8 mouse cellular contexts compared by ENCODE assay signal in the genomic region with DNA sequence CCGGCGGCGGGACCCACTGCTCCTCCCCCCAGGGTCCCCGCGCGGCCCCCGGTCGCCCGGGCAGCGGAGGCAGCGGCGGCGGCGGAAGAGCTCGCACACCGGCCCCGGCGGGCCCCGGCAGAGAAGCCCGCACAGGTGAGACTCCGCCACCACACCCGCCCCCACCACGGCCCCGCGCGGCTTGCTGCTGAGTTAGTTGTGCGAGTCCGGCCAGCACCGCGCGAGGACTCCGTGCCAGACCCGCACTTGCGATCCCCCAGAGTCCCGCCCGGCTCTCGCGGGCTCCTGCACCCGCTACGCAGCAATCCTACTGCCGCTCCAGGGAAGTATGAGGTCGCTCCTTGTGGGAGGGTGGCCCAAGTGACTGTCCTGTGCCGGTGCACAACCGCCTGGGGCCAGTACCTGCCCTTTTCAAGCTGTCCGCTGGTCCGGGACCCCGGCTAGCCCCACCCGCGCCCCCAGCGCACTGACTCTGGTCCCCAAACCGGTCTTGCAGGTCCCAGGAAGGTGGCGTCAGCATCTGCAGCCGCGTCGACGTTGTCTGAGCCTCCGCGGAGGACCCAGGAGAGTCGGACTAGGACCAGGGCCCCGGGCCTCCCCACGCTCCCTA. TPM values are rescaled to one million over a fixed set of nuclear protein-coding genes. Genes with fewer than 3 reads are reported as not detected.
DNase-seq lines count a peak whose midpoint lies in the region; ATAC-seq and TF ChIP-seq lines count a peak whose summit lies in the region.

No protein-coding gene starts in this region.

- intact Hi-C loops in heart, adult 2 months (cut with DNase I): no loop called here
- intact Hi-C loops in heart, postnatal 36 days (cut with DNase I): no loop called here

- no peaks in the 10 kb centered on the region for H3K27me3 ChIP-seq in heart, adult 2 months (ENCODE audit: control insufficient read depth, insufficient read depth, low read length)
- H3K27me3 ChIP-seq in forebrain, embryonic 14.5 days (replicated peaks; ENCODE audit: control insufficient read depth, insufficient read depth, low read length): peaks cover 4% of the 10 kb centered on the region; the same call in 1 of the 2 replicates
- no peaks in the 10 kb centered on the region for H3K27me3 ChIP-seq in lung, embryonic 15.5 days

- H3K9ac ChIP-seq in heart, adult 2 months (ENCODE audit: low read depth, low read length): peak overlapping the region; percentile 86
- H3K9ac ChIP-seq in forebrain, embryonic 14.5 days (ENCODE audit: low read length): peak overlapping the region; percentile 78
- H3K9ac ChIP-seq in lung, embryonic 15.5 days: peak overlapping the region; percentile 58

- no peaks in the 10 kb centered on the region for H3K79me2 ChIP-seq in heart, adult 2 months (replicated peaks; ENCODE audit: control insufficient read depth, insufficient read depth, low read length)

- peak; percentile 81 for ATAC-seq in forebrain, embryonic 14.5 days
- peak; percentile 48; the same call in 1 of the 2 replicates for ATAC-seq in lung, embryonic 15.5 days (ENCODE audit: borderline replicate concordance, extremely low read depth, low FRiP score, low TSS enrichment)

- H3K4me1 ChIP-seq in heart, adult 2 months (ENCODE audit: control insufficient read depth, insufficient read depth, low read length): no peaks in the 10 kb centered on the region
- H3K4me1 ChIP-seq in forebrain, embryonic 14.5 days (ENCODE audit: control insufficient read depth, insufficient read depth, low read length): peaks cover 7% of the 10 kb centered on the region; the same call in 1 of the 2 replicates
- H3K4me1 ChIP-seq in lung, embryonic 15.5 days: peaks cover 31% of the 10 kb centered on the region

- peak overlapping the region; percentile 62 for H3K4me3 ChIP-seq in heart, adult 2 months
- H3K4me3 ChIP-seq in forebrain, embryonic 14.5 days (ENCODE audit: low read depth, low read length): peak overlapping the region; percentile 75
- peak overlapping the region; percentile 66 for H3K4me3 ChIP-seq in lung, embryonic 15.5 days

- DNase-seq in heart, adult 2 months: peak; percentile 28 to 59
- no peak for DNase-seq in heart, postnatal 36 days
- peak; percentile 50 for DNase-seq in brain, adult 2 months (ENCODE audit: low read depth, low spot score)
- peak; percentile 44 for DNase-seq in forebrain, embryonic 14.5 days (ENCODE audit: low spot score)
- peak; percentile 61 to 62 for DNase-seq in kidney, adult 8-10 months
- DNase-seq in retina, postnatal 1 day: peak; percentile 55
- peak; percentile 50 for DNase-seq in yolk sac, embryonic 10.5 days (ENCODE audit: low spot score)

- H3K36me3 ChIP-seq in heart, adult 2 months (ENCODE audit: control insufficient read depth, insufficient read depth, low read length): no peaks in the 10 kb centered on the region
- H3K36me3 ChIP-seq in forebrain, embryonic 14.5 days (ENCODE audit: control insufficient read depth, insufficient read depth, low read length): no peaks in the 10 kb centered on the region
- 0 out of 2 replicates have a peak, but pooled peaks cover 3% of the 10 kb centered on the region for H3K36me3 ChIP-seq in lung, embryonic 15.5 days

- TF ChIP-seq CTCF in heart, adult 2 months (IDR thresholded peaks at IDR 0.05): no peak

- no peaks in the 10 kb centered on the region for H3K9me3 ChIP-seq in forebrain, embryonic 14.5 days (replicated peaks; ENCODE audit: control insufficient read depth, low read length)
- no peaks in the 10 kb centered on the region for H3K9me3 ChIP-seq in lung, embryonic 15.5 days

- no peak for TF ChIP-seq EP300 in heart, adult 2 months (IDR thresholded peaks at IDR 0.05; ENCODE audit: insufficient read depth, low read depth, low read length)

- H3K4me2 ChIP-seq in forebrain, embryonic 14.5 days (ENCODE audit: low read length): peak overlapping the region; percentile 98
- H3K4me2 ChIP-seq in lung, embryonic 15.5 days: peak overlapping the region; percentile 96

- 9% methylated on average over 59 of the region's 61 CpGs for WGBS in heart, adult 2 months
- 2% methylated on average over 34 of the region's 61 CpGs for WGBS in forebrain, embryonic 14.5 days
- WGBS in lung, embryonic 15.5 days: 2% methylated on average over 39 of the region's 61 CpGs

- no peak for TF ChIP-seq POLR2A in heart, adult 2 months (IDR thresholded peaks at IDR 0.05; ENCODE audit: insufficient read depth, low read depth, low read length)

- peak overlapping the region; percentile 34; the same call in 1 of the 2 replicates for H3K27ac ChIP-seq in heart, adult 2 months
- H3K27ac ChIP-seq in forebrain, embryonic 14.5 days (ENCODE audit: low read depth, low read length): no peak overlapping the region
- peak overlapping the region; percentile 86 for H3K27ac ChIP-seq in lung, embryonic 15.5 days

RNA-seq across cellular contexts. Expression of gene Stard10, which starts 4.4 kb away (rescaled TPM):
- 10 to 100 TPM; 53.1 to 62.2 TPM for total RNA-seq in heart, adult 2 months (2021)
- polyA plus RNA-seq in heart, adult 2 months (2012; rRNA removed): 113 and 141 TPM in 2 replicates
- total RNA-seq in heart, postnatal 36 days (2021): 10 to 100 TPM; 48.3 to 61.3 TPM
- 8.0 and 8.1 TPM in 2 replicates for polyA plus RNA-seq in forebrain, embryonic 14.5 days (2014; fragmentation: Nextera tagmentation; extraction: Ambion mirVana)
- 41.2 and 45.9 TPM in 2 replicates for polyA plus RNA-seq in lung, embryonic 15.5 days (2015; fragmentation: Nextera tagmentation; extraction: Ambion mirVana)

RNA-seq across cellular contexts. Expression of gene Atg16l2, which starts 19.3 kb away (rescaled TPM):
- total RNA-seq in heart, adult 2 months (2021): 1 to 10 TPM; 7.8 to 8.9 TPM
- polyA plus RNA-seq in heart, adult 2 months (2012; rRNA removed): 22.8 and 27.1 TPM in 2 replicates
- 10 to 100 TPM in 1 of 2 experiments, 1 to 10 TPM in 1; 8.6 to 12.7 TPM for total RNA-seq in heart, postnatal 36 days (2021)
- 13.5 and 17.8 TPM in 2 replicates for polyA plus RNA-seq in forebrain, embryonic 14.5 days (2014; fragmentation: Nextera tagmentation; extraction: Ambion mirVana)
- 16.2 and 18.3 TPM in 2 replicates for polyA plus RNA-seq in lung, embryonic 15.5 days (2015; fragmentation: Nextera tagmentation; extraction: Ambion mirVana)

RNA-seq across cellular contexts. Expression of gene Arap1, which starts 26.5 kb away (rescaled TPM):
- 10 to 100 TPM; 30.1 to 32.6 TPM for total RNA-seq in heart, adult 2 months (2021)
- 55.9 and 68.5 TPM in 2 replicates for polyA plus RNA-seq in heart, adult 2 months (2012; rRNA removed)
- 10 to 100 TPM; 28.7 to 33.9 TPM for total RNA-seq in heart, postnatal 36 days (2021)
- 5.8 and 6.5 TPM in 2 replicates for polyA plus RNA-seq in forebrain, embryonic 14.5 days (2014; fragmentation: Nextera tagmentation; extraction: Ambion mirVana)
- 105 and 109 TPM in 2 replicates for polyA plus RNA-seq in lung, embryonic 15.5 days (2015; fragmentation: Nextera tagmentation; extraction: Ambion mirVana)

Comparison
In these comparisons a context has a peak if more than half of its experiments do, and no peak if none do; other contexts are left out.
1. DNase-seq: peak in heart, adult 2 months (2 of 2), brain, adult 2 months (single experiment), forebrain, embryonic 14.5 days (single experiment), kidney, adult 8-10 months (2 of 2), retina, postnatal 1 day (single experiment) and yolk sac, embryonic 10.5 days (single experiment); none in heart, postnatal 36 days (0 of 2).
2. Peak in every context shown above with its lines, with median percentiles within 50 percentile points of each other: H3K4me3 ChIP-seq and H3K9ac ChIP-seq.